Mouse (Mus musculus) yolk sac, embryonic 10.5 days (tissue): Measurements from ENCODE around the gene C2cd4c.

Experiments
- DNase-seq: peaks from one replicate; pipeline ENCODE4 v3.0.0-alpha.2; 2017; ENCODE audit warnings: low spot score

The C2cd4c gene

DNA sequence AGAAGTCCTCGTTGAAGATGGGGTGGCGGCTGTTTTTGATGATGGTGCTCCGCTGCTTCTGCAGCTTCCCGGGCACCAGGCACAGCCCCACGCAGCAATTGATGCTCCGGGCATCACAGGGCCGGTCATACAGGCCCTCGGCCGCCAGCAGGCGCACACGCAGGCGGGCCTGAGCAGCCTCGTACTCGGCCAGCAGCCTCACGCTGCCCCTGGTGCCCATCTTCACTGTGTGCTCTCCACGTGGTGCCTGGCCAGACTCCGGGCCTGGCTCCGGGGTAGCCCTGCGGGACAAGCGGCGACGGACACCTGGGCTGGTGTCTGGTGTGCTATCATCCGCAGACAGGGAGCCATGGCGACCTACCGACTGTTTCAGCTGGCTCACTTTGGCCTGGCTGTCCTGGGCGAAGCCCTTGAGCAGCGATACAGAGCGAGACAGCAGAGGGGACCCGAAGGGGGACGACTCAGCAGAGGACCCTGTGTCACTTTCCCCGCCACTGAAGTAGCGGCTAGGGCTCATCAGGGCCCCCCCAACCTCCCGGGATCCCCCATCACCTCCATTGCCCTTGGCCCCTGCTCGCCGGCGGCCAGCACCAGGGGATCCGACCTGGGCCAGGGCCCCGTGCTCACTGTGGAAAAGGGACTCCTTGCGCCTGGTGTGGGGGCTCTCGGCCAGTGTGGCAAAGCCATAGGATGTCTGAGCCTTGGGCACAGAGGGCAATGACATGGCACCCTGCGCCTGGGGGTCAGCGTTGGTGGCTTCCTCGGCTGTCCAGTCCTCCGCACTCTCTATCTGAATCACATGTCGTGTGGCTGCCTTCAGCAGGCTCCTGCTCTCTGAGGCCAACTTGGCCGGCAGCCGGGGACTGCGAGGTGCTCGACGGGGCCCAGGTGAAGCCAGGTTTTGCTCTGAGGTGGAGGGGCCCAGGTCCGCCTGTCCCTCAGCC is 1.4 kb downstream of the C2cd4c start:
- no peak for DNase-seq

DNA sequence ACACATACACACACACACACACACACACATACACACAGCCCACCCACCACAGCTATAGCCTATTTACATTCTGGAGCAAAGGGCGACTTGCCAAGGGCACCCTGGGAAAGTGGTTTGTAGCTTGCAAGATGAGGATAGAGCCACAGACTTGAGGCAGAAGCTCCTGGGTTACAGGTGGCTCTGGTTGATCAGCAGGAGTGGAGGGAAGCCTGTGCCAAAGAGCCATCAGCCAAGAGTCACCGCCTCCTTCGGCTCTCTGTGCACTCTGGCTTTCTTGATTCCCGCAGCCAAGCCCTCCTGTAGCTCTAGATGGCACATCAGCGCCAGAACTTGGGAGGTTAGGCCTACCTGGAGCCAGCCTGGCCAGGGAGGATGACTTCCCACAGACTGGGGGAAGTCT is 2.5 kb downstream of the C2cd4c start:
- no peak for DNase-seq

DNA sequence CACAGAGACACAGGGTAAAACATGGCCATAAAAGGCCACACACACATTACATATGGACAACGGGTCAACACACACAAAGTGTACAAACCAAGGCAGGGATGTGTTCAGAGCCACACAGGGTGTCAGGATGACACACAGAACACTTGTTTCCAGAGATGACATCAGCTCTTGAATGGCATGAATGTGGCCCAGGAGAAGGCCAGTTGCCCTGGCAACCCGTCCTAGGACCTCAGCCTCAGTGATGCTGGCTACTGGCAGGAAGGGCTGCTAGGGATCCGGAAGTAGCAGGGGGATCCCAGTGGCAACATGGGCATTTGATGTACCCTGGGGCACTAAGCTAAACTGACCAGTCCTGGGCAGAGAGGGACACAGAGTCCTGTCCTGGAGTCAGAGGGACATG is 4.5 kb downstream of the C2cd4c start:
- DNase-seq: no peak

DNA sequence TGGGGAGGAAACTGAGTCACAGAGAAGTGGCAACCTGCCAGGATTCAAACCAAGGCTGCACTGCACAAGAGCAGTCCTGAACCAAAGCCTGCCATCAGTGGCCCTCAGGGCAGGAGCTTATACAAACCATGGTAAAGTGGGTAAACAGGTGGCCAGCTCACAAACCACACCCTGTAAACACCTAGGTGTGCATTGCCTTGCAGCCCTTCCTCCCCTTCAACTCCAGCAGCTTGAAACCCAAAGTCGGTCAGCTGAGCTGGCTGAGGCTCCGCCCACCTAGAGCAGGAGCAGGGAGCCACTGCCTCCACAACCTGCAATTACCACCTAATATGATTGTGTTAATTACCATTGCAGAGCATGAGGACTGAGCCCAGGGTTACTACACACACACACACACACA is 5.9 kb downstream of the C2cd4c start:
- DNase-seq: no peak

DNA sequence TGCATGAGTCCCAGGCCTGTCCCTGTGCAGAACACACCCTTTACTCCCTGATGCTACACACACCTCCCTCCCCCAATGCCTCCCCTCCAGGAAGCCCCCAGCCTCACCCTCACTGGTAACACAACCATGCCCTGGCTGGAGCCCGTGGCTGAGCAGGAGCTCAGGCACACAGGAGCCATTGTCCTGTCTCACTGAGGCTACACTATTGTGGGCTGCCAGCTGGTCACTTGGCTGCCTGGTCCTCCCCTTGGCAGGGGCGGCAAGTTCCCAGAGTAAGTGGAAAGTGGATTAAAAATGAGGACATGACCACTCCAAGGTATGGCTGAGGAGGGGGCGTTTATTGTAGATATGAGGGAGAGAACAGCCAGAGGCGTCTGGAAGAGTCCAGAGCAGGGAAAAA is 7.3 kb downstream of the C2cd4c start:
- DNase-seq: no peak

DNA sequence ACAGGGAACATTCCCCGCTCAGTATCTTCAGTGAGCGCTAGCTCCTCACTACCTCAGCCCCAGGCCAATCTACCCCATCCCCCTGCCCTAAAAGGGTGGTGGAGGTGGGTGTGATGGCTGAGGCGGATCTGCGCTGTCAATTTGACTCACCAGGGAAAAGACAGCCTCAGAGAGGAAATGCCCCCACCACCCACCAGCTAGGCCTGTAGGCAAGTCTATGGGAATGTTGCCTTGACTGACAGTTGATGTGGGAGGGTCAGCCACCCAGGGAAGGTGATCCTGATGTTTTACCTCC is 15.9 kb downstream of the C2cd4c start:
- no peak for DNase-seq

DNA sequence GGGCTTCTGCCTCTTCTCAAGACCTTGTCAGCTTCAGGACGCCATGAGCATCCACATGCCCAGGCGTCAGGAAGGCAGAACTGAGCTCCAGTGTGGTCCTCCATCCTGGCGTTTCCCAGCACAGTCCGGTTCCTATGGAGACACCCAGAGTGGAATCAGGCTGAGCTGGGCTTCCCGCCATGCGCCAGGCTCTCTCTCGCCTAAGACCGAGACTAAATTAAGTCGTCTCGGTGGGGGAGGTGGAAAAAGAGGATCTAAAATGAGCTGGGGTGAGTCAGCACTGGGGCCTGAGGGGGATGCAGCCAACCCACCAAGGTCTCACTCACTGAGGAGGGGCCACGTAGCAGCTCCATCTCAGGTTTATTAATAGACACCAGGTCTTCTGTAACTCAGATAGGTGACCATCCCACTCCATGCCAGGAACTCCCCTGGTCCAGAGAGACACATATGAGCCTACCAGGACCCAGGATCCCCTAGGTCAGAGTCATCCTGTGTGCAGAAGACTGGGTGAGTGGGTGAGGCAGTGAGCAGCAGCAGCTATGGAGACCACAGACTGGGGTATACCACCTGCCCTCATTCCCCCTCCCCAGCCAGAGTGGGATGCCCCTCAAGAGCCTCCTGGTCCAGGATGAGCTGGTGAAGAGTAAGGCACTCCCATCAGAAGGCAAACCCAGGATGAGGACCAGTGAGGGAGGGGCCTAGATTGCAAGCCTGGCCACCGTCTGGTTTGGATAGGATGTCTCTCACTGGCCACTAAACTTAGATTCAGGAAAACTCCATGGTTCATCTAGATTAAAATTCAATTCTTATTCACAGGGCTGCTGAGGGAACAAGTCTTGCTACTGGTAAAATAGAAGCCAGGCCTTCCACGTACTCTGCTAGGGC is 16.5 kb downstream of the C2cd4c start:
- DNase-seq: no peak

DNA sequence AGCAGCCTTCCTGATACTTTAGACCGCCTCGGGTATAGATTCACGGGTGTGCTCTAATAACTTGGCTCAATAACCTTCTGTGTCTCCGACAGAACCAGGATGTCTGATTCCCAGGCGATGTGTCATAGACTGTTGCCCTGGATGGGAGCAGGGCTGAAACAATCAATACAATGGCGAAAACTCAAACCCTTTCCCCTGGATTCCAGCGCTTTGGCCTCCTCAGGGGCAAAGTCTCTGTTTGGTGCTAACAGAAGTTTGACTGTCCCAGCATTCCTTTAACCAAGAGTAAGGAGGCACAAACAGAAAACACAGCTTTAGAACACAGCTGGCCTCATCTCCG is 18.3 kb downstream of the C2cd4c start:
- no peak for DNase-seq

DNA sequence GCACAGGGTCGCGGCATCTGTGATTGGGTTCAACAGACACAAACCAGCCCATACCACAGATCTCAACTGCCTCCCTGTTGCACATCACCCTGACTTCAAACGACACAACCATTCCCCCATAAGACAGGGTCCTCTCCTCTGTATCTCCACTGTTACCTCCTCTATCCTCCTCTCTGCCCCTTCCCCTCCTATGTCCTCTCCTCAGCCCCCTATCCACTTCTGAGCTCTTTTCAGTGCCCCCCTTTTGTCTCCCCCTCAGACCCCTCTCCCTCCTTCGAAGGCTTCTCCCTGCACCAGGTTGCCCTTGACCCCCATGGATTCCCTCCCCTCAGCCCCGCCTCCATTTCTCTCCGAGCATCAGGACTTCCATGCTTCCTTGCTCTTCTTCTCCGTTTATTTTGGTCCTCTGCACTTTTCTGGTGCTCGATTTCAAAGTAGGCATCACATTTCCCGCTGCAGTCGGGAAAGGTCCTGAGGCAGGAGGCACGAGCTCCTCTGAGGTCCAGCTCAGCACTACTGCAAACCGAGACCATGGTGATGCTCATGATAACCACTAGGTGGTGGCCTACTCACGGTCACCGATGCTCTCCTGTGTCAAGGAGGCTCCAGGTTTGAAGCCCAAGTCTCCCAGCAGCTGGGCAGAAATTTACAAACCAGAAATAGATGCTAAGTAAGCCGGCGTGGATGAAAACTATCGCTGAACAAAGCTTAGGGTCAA is 18.8 kb downstream of the C2cd4c start:
- DNase-seq: peak; percentile 32

DNA sequence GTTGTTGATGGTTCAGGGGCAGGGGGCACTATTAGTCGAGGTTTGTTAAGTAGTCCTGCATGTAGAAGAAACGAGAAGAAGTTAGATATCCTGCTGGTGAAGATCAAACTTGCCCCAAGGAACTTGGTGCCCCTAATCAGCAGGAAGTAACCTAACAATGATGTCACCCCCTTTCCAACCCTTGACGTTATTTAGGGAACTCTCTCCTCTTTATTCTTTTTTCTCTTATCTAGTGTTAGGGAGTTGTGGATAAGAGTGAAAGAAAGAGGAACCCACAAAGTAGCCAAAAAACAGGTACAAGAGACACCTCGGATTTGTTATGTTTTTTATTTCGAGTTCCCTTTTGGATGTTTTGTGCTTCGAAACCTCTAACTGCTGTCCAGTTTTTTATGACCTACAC is 19.7 kb downstream of the C2cd4c start:
- no peak for DNase-seq

DNA sequence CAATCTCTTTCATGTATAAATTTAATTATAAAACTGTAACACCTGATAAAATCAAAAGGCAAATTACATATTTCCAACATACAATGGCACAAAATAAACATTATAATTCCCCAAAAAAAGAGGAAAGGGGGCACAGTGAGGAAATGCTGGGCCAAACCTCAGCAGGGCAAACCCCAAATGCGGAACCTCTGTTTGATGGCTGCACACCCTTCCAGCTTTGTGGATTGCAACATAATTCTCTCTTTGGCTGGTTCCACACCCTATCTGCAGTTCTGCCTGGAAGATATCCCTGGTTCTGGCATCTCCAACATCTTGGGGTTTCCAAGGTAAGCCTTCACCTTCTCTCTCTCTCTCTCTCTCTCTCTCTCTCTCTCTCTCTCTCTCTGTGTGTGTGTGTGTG is 23.1 kb downstream of the C2cd4c start:
- DNase-seq: no peak

DNA sequence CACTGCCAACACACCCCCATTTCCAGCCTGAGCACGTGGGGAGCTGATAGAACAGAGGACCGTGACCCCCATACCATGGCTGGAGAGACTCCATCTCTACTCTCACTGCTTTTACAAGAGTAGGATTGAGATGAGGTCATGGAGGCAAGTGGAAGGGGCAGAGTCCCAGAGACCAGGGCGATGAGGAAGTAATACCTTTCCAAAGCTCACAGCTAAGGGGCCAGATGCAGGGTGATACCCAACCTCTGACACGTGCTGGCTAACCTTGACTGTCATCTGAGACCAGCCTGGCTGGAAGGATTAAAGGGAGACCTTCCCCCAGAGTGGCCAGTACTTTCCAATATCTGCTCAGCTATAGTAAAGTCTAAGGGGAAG is 26.1 kb downstream of the C2cd4c start:
- DNase-seq: no peak

DNA sequence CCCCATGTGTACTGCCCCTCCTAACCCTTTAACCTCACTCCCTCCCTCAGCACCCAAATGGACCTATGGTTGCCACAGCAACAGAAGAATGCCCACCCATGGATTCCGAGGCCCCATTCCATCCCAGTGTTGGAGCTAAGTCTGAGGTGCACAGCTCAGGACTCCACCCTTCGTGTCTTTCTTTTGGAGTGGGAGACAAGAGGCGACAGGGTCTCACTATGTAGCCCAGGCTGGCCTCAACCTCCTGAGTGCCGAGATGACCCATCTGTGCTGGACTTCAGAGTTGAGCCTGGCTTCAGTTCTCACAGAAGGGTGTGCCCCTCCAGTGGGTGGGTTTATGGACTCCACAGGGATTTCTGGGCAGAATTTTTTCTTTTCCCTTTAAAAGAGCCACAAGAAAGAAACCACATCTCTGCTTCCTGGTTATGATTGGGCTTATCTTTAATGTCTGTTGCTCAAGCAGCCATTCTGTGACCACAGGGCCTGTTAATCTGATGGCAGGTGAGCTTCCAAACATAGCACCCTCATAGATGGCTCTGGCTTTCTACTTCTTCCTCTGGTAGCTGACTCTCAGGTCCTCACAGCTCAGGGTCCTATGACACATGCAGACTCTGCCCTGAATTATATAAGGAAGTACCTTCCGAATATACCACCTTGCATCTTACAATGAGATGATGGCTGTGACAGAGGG is 26.6 kb downstream of the C2cd4c start, which contains the start of gene Theg:
Theg (minus strand) TSS at position 271 of the 691 bp plus-strand sequence.
- no peak for DNase-seq

DNA sequence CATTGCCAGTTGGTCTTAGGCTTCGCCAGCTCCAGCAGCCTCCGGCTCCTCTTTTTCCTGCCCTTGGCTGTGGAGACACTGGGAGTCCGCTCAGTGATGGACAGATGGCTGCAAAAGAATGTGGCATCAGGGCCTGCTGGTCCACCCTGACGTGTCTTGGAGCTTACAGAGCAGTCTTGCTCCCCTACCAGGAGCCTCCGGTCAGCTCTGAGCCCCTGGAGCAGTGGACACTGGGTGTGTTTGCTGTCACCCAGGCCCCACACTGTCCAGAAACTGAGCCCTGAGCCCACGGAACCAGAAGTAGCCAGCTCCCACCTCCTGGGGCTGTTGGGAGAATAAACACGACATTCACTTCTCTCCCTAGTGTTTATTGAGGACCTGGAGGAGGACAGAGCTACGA is 27.6 kb downstream of the C2cd4c start:
- no peak for DNase-seq

DNA sequence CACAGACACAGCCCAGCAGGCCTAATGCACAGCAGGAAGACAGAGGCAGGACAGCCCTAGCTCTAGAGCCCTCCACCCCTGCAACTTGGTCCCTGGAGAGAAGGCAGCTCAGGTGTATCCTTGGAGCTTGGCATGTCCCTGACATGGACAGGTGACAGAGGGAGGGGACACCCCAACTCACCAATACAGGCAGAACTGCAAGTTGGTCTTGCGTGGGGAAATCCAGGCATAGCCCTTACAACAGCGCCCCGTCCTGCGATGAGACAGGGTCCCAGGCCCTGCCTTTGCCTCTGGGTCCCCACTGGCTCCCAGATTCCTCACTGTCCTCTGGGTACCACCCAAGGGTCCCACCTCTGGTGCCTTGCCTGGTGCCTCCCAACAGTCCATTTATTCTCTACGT is 28.1 kb downstream of the C2cd4c start:
- DNase-seq: no peak

DNA sequence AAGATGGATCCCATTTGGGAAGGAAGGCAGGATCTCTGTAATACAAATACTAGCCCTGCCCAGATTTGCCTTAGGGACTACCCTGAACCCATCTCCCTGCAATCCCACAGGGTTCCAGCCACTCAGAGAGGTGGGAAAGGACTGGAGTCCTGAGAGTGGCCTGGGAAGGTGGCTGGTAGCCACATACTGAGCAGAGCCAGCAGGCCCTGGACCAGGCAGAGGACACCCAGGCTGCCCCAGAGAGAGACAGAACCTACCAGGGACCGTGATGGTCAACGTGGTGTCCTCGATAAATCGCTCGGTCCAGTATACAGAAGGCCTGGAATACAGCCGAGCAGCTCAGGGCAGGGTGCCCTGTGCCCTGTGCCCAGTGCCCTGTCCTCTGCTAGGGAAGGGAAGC is 28.7 kb downstream of the C2cd4c start:
- no peak for DNase-seq

DNA sequence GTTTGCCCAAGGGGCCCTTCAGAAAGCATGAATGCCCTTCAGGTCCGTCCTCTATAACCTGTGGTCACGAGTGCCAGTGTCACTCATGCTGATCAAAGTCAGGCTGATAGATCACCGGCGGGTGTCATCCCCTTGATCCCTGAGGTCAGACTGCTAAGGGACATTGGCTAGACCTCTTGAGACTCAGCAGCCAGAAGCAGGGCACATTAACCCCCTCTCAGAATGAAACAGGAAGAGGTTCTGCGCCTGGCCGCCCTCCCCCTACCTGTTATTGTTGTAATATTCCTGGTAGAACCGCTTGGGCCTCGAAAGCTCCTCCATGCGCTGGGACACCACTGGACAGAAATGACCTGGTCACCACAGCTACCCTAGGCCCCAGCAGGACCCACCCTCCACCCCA is 29.4 kb downstream of the C2cd4c start:
- no peak for DNase-seq

DNA sequence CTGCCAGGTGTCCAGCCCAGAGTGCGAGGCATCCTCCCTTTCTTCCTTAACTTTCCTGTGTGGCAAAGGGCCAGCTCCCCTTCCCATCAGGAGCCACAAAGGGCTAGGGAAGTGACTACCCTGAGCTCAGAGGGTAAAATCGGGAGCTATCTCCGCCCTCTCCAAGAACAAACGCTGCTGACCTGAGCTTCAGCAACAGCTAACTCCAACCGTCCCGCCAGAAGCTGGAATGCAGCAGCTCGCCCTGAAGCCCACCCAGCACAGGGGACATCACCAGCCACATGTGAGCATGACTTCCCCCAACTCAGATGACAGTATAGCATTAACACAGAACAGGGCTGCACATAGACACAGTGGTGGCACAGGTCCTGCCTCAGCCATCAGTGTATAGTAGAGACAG is 29.8 kb downstream of the C2cd4c start:
- no peak for DNase-seq

DNA sequence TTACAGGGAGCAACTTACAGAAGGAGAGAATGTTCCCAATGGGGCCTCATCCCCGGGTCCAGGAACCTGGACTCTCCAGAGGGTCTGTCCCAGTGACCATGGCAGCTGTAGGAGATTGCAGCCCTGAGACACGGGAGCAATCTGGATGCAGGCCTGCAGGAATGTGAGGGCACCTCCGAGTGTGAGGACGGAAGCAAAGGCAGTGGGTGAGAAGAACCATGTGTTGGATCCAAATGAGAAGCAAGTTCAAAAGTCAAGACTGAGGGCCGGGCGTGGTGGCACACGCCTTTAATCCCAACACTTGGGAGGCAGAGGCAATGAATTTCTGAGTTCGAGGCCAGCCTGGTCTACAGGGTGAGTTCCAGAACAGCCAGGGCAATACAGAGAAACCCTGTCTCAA is 32.3 kb downstream of the C2cd4c start:
- DNase-seq: no peak

DNA sequence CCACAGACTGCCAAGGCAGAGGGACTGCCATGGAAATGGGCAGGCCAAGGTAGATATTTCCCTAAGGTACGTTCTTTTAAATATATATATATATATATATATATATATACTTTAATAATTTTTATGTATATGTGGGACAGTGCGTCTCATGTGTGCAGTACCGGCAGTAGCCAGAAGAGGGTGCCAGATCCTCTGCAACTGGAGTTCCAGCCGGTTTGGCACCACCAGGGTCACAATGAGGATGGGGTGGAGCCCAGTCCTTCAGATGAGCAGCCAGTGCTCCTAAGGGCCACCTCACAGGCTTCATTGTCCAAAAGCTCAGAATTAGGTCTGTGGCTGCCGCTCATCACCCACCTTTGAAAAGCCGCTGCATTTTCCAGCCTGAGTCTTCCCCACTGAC is 33.0 kb downstream of the C2cd4c start:
- no peak for DNase-seq

DNA sequence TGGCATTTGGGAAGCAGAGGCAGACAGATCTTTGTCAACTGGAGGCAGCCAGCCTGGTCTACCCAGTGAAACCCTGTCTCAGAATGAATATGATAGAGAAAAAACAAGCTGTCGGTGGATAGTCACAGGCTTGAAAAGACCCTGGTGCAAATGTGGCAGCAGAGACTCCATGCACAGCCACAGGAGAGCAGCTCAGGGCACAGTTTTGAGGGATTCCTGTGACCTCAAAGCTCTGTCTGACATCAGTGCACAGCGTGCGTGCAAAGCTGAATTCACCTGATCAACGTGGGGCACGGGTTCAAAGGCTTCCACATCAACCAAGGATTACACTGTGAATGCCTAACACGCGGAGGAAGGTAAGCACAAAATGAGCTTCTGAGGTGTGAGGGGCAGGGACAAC is 33.5 kb downstream of the C2cd4c start:
- no peak for DNase-seq

DNA sequence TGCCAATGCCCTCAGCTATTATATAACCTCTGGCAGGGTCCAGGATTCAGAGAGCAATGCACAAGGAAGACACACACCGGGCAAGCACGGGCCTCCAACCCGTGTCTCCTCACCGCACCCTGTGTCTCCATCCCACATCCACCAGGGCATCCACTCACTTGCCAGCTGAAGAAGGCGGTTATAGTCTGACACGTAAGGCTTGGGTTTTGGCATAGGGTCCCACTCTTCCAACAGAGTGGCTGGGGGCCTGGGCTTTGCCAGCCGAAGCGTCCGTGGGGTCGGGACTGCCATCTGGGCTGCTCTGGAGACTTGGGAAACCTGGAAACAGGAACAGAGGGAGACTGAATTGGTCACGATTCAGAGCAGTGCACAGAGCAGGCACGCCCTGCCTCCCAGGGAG is 34.0 kb downstream of the C2cd4c start:
- DNase-seq: no peak
